Mouse (Mus musculus): ENCODE data around the gene Itprid1.

- TF ChIP-seq EP300 (IDR thresholded peaks at IDR 0.05; ENCODE audit: low read depth) (no peak), CTCF (IDR thresholded peaks at IDR 0.05; ENCODE audit: low read depth) (no peak)
Measured at GRCm38 (mm10) chr6:55811153-55811552, 25.5 kb upstream of the Itprid1 start.

Data from heart, postnatal 0 days (tissue).